Mouse (Mus musculus): ENCODE data around the gene Golga2.

DNA sequence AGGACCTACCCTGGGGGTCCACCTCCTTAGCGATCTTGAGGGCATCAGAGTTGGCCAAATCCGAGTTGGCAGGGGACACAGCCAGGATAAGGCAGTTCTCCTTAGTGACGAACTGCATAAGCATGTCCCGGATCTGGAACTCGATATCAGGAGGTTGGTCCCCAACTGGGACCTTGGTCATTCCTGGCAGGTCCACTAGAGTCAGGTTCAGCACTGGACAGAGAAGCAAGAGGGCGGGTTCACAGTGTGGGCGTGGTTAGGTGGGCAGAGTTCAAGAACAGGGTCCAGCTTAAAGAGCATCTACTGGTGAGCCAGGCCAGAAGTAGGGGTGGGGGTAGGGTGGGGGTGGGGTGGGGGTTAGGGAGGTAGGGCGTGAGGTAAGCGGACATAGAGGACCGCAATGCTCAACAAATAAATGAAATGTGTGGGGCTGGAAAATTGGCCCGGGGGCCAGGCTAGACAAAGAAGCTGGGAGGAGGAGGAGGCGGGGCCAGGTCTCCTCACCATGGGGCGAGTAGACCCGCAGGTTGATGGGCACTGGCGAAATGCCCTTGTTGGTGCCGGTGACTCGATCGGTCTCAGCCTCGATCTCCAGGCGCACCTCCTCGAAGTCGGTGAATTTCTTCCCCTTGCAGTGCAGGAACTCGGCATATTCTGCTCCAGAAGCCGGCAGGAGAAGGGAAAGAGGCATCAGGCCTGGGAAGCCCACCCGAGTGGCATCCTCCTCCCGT is 52.9 kb downstream of the Golga2 start:
- TF ChIP-seq CTCF (IDR thresholded peaks at IDR 0.05; ENCODE audit: low read depth), result no peak
- no peak for TF ChIP-seq EP300 (IDR thresholded peaks at IDR 0.05; ENCODE audit: low read depth)

Data from liver, embryonic 14.5 days (tissue).